Mouse (Mus musculus): ENCODE measurements around the gene Cldn14. TPM values are rescaled to one million over a fixed set of nuclear protein-coding genes. Genes with fewer than 3 reads are reported as not detected.

Gene Cldn14
- total RNA-seq, 2 experiments from 2014 or later: not detected

GRCm38 (mm10) chr16:93962283-93962682 is 46.4 kb downstream of the Cldn14 start:
- ATAC-seq (replicated peaks; ENCODE audit: low FRiP score, low TSS enrichment, poor library complexity, severe bottlenecking): no peak

GRCm38 (mm10) chr16:93961099-93961646 is 47.5 kb downstream of the Cldn14 start:
- ATAC-seq (replicated peaks; ENCODE audit: low FRiP score, low TSS enrichment, poor library complexity, severe bottlenecking): no peak

DNA sequence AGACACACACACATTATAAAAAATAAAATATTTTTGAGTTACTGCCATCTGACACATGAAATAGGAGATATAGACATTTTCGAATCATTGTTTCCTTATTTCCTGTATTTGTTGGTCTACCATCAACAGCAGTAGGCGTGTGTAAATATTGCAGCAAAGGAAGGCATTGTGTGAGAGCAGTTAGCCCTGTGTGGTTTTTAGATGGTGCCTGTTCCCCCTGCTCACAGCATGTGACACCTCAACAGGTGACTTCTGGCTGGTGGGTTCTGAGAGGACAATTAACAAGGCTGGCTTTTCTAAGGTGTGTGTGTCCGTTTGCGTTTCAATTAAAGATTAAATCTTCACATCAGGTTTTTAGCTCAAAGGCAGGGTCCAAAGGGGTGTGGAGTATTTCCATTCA is 48.1 kb downstream of the Cldn14 start:
- no peak for ATAC-seq (replicated peaks; ENCODE audit: low FRiP score, low TSS enrichment, poor library complexity, severe bottlenecking)

DNA sequence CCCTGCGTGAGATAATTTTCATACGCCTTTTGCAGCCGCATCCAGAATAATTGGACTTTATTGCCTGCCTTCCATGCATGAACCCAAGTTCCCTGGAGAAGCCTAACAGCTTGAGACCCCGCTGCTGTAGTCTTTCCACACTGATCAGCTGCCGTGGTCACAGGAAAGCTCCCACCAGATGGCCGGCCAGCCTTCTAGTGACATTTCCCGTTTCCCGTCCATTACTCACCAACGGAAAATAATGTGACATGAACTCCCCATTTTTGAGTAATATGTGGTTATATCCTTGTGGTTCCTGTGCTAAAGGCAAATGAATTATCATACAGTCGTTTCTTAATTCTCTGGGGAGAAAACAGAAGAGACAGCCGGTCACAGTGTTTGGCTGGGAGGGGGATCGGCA is 51.2 kb downstream of the Cldn14 start:
- ATAC-seq (replicated peaks; ENCODE audit: low FRiP score, low TSS enrichment, poor library complexity, severe bottlenecking): no peak

DNA sequence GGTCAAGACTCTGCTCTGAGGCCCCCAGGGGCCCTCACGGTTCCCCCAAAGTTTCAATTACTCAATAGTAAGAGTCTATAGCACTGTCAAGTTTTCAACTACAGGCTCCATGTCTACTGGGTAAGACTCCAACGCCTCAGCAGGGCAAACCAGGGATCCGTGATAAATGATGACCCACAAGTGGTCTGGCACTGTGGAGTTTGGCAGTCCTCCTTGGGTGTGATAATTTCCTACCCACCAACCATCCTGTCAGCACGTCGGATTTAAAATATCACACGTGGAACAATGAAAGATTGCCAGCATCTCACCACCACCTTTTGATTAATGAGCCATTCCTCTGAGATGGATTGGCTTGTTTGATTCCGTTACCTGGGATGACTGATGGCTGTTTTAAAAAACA is 51.7 kb downstream of the Cldn14 start:
- ATAC-seq (replicated peaks; ENCODE audit: low FRiP score, low TSS enrichment, poor library complexity, severe bottlenecking): no peak

- ATAC-seq (replicated peaks; ENCODE audit: low FRiP score, low TSS enrichment, poor library complexity, severe bottlenecking): no peak
Measured at GRCm38 (mm10) chr16:93947396-93947795, 61.2 kb downstream of the Cldn14 start.

GRCm38 (mm10) chr16:93944301-93944700 is 64.3 kb downstream of the Cldn14 start:
- peak; percentile 83 for ATAC-seq (replicated peaks; ENCODE audit: low FRiP score, low TSS enrichment, poor library complexity, severe bottlenecking)

GRCm38 (mm10) chr16:93942796-93943502 is 65.7 kb downstream of the Cldn14 start:
- no peak for ATAC-seq (replicated peaks; ENCODE audit: low FRiP score, low TSS enrichment, poor library complexity, severe bottlenecking)

DNA sequence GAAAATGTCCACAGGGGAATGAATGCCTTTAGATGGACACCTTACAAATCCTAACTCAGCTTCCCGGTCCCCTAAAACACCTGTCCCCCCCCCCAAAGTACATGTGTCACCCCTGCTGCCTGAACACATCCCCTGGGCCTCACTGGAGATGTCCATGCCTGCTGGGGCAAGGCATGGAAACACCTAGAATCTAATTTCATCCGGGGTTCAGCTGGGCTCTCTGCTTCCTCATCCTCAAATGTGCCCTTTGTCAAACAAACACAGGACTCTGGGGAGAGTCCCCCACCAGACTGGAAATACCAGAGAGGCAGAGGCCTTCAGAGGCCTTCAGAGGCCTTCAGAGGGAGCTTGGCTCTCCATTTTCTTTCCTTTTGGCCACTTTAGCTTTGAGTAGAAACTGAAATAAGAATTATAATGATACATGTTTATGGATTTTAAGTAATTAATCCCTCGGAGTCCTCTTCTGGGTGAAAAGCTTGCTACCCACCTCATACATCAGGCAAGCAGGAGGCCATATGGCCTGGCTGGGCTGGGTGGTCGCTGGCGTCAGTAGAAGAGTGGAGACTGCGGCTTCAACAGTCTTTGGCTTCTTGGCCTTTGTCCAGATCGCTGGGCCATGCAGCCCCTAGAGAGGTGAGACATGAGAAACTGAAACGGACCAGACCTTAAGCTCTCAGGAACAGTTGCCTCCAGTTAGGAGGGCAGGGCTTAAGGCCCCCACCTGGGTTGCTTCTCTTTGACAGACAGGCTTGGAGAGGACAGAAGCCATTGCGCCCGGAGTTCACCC is 66.7 kb downstream of the Cldn14 start:
- ATAC-seq (replicated peaks; ENCODE audit: low FRiP score, low TSS enrichment, poor library complexity, severe bottlenecking): no peak

DNA sequence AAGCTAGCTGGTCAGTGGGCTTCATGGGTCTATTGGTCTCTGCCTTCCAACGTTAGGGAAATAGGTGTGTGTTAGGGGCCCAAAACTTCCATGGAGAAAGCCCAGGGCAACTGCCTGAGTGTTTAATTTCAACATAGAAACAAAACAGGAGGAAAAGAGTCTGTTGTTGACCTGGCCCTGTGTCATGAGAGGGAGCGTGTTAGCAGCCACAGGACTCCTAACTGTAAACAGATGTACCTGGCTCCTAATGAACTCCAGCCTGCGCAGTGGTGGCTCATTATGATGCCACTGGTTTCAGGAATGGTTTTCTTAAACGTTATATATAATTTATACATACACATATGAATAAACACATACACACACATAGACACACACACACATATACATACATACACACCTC is 68.7 kb downstream of the Cldn14 start:
- no peak for ATAC-seq (replicated peaks; ENCODE audit: low FRiP score, low TSS enrichment, poor library complexity, severe bottlenecking)

GRCm38 (mm10) chr16:93938400-93938846 is 70.2 kb downstream of the Cldn14 start:
- peak; percentile 47; the same call in 1 of the 2 replicates for ATAC-seq (replicated peaks; ENCODE audit: low FRiP score, low TSS enrichment, poor library complexity, severe bottlenecking)

- peak; percentile 65 for ATAC-seq (replicated peaks; ENCODE audit: low FRiP score, low TSS enrichment, poor library complexity, severe bottlenecking)
Measured at GRCm38 (mm10) chr16:93935009-93935408, 73.6 kb downstream of the Cldn14 start.

DNA sequence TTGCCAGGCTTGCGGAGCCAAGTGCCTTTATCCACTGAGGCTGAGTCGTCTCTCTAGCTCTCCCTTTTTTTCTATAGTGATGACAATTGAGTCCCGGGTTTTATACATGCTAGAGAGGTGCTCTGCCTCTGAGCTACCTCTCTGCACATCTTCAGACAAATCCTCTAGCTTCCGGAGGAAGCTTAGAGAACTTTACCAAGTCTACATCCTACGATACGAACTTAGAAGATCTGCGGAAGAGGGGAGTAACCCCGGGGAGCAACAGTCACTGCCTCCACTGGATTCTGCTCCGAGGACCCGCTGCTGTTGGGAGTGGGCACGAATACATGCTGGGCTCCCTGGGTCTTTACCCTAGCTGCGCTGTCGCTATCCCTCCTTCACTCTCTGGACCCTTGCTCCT is 74.0 kb downstream of the Cldn14 start:
- ATAC-seq (replicated peaks; ENCODE audit: low FRiP score, low TSS enrichment, poor library complexity, severe bottlenecking): 0 out of 2 replicates have a peak, but pooled peaks have one; percentile 9

DNA sequence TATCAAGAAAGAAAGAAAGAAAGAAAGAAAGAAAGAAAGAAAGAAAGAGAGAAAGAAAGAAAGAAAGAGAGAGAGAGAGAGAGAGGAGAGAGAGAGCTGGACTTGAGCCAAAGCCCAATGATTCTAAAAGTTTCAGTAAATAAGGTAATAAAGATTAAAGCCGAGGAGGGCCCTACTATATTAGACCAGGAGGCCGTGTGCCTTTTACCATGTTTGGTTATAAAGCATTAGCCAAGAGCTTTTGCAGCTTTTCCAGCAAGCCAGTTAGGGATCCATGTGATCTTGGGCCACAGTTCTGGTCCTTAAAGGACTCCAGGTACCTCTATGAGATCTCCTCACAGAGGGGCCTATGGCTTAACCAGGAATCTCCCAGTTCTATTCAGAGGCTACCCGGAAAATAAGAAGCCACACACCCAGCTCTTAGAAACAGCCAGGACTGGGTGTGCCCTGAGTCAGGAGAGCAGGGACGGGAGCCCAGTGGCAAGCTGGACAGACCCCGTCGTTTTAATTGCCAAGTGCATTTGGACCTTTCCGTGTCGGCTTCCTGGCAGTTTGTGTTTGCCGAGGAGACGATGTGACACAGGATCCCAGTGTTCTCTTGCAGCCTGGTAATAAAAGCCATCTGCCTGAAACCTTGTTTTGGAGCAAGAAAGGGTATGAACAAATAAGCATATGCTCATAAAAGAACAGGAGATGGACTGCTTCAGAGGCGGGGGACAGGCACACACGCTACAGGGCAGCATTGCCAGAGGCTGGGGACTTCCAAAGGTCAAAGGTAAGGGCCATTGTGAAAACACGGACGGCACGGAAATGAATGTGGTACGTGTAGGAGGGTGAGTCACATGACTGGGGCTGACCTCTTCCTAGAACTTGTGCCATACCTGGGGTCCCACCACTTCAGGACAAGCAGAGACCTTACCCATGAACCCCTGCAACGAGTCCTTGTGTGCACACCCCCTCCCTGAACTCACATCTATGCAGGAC is 76.2 kb downstream of the Cldn14 start:
- ATAC-seq (replicated peaks; ENCODE audit: low FRiP score, low TSS enrichment, poor library complexity, severe bottlenecking): no peak

DNA sequence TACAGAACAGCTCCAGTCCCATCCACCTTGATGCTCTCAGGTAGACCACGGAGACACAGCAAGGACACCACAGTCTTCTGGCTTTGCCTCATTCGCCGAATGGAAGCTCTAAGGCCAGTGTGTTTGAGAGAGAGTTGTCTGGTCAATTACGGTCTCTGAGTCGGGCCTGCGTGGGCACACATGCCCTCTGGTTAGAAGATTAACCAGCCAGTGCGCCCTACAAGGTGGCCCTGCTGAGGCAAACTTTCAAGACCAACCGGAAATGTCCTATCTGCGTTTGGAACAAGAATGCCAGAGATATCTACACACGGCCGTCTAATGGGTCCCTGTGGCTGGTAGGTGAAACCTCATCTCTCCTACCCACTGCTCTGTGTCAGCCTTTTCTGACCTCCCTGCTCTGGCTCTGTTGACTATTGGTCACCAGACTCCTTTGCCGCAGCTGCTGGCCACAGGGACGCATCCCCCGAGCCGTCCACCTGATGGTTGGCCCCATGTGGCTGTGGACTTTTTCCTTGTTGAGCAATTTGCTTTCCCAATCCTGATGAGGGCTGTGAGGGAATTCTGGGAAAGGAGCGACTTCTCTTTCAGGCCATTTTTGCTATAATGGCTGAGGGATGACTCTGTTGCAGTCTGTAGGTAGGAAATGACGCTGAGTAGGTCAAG is 79.1 kb downstream of the Cldn14 start:
- ATAC-seq (replicated peaks; ENCODE audit: low FRiP score, low TSS enrichment, poor library complexity, severe bottlenecking): no peak

DNA sequence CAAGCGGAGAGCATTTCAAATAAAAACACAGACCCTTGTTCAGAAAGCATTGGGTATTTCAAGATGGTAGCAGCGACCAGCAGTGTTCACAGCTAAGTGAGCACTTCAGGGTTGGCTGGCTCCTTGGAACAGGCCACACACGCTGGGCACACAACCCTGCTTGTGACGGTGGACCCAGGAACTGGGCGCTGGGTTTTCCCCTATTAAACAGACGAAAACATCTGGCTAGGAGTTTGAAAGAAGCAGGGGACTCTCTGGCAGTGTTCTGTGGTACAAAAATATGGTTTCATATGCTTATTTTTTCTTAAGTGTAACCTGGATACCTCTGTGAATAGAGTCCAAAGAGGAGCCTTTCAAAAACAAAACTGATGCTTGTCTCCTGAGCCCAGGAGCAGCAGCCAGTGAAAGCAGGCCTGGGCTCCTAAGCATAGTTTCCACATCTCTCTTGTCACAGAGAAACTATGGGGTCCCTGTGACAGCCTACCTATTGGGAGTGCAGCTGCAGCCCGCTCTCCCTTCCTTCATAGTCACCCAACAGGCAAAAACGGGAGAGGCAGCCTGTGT is 82.9 kb downstream of the Cldn14 start:
- no peak for ATAC-seq (replicated peaks; ENCODE audit: low FRiP score, low TSS enrichment, poor library complexity, severe bottlenecking)

DNA sequence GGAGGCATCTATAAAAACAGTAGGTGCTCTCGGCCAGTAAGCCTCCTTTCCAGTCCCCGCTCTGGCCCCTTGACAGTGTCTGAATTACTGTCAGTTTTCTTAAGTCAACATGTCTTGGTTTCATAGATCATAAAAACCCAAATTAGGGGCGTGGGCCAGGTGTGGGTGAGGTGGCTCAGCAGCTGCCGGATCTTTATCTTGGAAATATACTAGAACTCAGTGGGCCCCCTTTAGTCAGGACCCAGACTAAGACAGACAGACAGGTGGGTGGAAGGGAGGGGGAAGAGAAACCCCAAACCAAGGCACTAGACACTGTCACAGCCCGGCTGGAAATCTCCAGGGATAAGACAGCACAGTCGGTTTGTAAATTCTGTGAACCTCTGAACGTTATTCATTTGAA is 84.8 kb downstream of the Cldn14 start:
- ATAC-seq (replicated peaks; ENCODE audit: low FRiP score, low TSS enrichment, poor library complexity, severe bottlenecking): no peak

DNA sequence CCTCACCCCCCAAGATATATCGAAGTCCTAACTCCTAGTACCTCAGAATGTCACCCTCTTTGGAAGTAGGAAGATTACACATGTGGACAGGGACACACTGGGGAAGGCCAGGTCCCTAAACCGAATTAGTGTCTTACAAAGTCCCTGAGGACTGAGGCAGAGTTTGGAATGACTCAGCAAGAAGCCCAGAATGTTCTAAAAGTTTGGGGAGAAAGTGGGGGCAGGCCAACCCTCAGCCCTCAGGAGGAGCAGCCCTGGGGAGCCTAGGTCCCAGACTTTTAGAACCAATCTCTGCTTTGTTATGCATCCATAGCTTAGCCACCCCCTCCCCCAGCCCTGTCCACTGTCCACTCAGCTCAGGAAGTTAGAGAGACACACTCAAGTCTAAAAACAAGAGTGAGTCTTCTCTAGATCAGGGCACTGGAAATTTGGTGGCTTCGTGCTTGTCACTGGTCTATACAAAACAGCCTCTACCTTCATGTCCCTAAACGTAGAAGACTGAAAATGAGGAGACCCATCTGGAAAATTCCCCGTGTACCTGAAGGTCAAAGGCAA is 85.7 kb downstream of the Cldn14 start:
- no peak for ATAC-seq (replicated peaks; ENCODE audit: low FRiP score, low TSS enrichment, poor library complexity, severe bottlenecking)
